Mouse (Mus musculus) c-Kit-positive CD71-negative TER-119-negative erythroid progenitor cells, embryonic 14.5 days (primary cell): ENCODE data around the gene Vmn2r60.
"Not testable (repeated sequence)": the region's sequence is repeated elsewhere in the genome, so short reads cannot be mapped to it uniquely, and the experiment has no call there.

Experiments used
- DNase-seq: peaks from one replicate; pipeline ENCODE4 v3.0.0-alpha.2; 2013; ENCODE audit warnings: low read depth

The Vmn2r60 gene

DNA sequence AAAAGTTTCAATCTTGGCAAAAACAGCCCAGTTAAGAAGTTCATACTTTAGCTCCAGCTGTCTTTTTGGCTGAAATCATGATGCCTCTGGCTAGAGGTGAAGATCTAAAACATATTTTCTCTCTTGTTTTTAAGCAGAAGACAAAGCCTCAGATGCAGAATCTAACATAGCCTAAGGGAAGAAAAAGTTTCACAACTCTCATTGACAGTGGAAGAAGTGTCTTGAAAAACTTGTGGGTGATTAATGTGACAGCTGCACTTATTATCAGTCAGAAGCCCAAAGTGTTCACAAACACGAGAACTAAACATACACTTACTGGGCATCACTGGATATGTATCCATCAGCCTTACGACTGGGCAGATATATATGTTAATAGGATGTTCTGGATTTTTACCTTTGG, at the start of gene Vmn2r60:
Vmn2r60 (plus strand) TSS at position 301 of the 400 bp plus-strand sequence.
- DNase-seq: no peak

DNA sequence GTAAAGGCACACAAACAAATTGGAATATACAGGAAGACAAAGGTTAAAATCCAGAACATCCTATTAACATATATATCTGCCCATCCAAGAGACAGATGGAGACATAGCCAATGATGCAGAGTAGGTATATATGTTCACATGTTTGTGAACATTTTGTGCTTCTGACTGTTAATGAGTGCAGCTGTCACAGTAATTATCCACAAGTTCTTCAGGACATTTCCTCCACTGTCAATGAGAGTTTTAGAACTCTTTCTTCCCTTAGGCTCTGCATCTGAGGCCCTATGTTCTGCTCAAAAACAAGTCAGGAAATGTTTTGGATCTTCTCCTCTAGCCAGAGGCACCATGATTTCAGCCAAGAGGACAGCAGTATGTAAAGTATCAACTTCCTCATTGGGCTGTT, 48.6 kb upstream of the Vmn2r60 start, which contains the start of gene Vmn2r59:
Vmn2r59 (minus strand) TSS at position 101 of the 400 bp plus-strand sequence.
- no peak for DNase-seq

DNA sequence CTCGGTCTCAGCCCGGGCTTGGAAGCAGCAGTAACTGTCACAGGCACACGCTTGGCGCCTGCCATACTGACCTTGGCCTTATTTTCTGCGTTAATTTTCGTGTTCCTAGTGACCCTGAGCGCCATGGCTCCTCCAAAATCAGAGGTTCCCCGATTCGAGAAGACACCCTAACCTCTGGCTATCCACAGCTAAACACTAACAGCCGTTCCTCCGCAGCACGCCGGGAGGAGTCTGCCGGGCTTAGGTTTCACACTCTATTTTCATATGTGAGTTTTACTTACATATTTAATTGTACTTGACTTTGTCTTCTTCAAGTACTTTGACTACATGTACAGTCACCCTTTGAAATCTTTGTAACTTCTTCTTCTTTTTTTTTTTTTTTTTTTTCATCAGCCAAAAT, 509 bp upstream of the Vmn2r60 start:
- not testable (repeated sequence) for DNase-seq
